Mouse (Mus musculus): ENCODE measurements at regions not wholly inside any gene's neighbourhood (a gene's known extent, or its start where the extent isn't known, plus 50 kb on each side); places are given as distances from the start of the nearest gene placed in this dataset.

DNA sequence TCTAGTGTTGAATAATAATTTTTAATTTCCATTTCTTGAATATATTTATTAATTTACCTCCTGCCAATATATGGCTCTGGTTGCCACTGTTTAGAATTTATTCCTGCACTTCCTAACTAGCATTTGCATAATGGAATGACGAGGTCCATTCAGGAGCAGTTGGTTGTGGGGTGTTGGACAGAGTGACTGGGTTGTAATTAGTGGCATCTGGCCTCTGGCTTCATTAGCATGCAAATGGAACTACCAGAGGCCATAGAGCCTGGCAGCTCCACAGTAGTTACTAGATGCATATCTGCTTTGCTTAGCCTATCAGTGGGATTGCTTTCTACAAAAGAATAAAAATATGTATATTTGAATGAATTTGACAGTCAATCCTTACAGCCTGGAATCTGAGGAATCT, 1099.6 kb upstream of the Cdh8 start:
- peak; percentile 4 for DNase-seq

DNA sequence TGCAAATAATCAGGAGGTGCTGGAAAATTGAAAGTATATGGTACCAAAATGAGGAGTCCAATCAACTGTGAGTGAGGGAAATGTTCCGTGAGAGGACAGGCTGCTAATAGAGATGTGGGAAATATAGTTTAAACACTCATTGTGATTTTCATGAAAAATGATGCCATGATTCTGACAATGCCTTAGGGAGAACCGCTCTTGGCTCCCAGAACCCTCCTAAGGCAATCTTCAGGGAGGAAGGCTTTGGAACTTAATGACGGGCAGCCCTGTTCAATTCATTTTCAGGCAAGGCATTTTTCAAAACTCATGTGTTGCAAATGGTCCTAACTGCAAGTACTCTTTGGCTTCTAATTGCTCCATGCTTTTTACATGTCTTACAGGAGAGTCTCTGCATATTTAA, 1098.9 kb upstream of the Cdh8 start:
- no peak for DNase-seq

DNA sequence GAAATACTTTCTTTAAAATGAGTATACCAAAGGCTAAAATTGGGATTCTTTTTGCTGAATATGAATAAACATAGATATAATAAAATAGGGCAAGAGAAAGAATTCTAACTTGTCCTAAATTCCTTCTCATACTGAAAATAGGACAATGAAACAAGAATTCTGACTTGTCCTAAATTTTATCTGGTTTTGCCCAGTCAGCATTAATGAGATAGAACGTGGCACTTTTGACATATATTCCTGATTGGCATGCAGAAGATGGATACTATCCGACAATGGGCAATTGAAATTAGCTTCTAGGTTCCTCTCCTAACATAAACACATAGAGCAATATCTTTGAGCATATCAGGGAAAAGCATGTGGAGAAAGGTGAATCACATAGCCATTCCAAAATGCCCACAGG, 1090.2 kb upstream of the Cdh8 start:
- no peak for DNase-seq

DNA sequence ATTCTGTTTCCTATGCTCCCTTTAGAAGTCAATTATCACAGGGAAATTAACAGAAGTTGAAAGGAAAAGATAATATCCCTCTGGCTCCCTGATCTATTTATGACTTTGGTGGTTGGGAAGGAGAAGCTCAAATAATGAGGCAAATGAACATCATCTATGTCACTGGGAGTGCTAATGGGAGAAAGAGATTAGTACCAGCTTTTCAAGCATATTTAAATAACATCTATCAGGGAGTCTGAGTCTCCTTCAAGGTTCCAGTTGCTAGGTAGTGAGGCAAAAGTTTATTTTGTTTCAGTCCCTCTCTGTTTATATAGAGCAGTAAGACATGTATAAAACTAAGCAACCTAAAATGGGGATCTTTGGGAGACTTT, 1084.1 kb upstream of the Cdh8 start:
- DNase-seq: no peak

DNA sequence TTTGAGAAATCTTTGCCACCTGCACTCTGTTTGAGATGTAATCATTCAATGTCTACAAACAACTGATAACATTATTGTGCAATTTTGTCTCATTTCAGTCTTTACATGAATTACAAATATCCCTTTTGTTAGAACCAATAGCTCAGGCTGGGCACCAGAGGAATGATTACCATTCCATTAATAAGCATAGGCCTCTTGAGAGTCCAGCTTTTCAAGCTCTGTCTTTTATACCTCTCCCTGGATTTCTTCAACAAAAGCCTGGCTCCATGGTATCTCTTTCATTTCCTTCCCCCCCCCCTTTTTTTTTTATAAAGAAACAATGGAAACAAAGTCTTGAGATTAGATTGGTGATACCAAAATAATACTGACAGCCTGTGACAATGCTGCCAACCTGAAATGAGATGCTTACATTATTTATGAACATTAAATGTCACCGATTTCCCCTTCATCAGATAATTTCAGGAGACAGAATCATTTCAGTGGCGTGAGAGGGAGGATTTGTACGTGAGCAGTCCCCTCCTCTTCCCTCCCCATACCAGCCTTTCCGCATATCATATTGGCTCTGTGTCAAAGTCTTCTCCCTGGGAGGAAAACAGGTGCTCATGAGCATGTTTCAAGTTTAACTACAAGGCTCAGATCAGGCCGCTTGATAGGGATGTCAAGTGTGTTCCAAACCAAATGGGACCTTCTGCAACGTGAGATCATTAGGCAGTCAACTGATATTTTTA, 1083.5 kb upstream of the Cdh8 start:
- DNase-seq: no peak

DNA sequence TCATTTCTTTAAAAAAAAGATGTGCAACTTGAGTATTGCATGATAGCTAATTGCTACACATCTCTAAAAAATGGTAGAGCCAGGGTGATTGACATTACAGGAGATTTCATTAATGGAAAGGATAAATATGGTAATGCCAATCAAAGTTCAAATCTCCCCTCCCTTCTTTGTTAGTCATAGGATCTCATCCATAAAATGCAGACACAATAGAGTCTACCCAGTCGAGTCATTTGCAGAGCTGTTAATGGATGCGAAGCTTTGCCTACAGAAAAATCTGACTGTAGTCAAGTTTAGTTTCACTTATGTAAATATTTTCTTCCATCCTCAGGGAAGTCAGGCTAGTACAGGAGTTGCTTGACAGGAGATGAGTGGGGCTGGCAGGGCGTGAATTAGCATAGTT, 1078.2 kb upstream of the Cdh8 start:
- no peak for DNase-seq

DNA sequence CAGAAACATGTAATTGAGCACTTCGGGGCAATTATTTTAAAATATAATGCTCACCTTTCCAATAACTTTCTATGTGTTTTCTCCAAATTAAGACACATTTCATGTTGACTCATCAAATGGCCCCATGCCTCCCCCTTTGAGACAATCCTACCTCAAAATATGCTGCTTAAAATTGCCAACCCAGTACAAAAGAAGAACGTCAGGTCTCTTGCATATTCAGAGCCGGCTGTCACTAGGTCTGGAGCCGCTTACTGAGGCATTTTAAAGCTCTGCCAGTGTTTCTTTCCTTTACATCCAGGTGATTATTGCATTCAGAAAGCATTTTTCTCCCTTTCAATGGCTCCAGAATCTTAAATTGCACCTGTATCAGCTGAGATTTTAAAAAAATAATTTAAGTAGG, 1059.7 kb upstream of the Cdh8 start:
- no peak for DNase-seq

DNA sequence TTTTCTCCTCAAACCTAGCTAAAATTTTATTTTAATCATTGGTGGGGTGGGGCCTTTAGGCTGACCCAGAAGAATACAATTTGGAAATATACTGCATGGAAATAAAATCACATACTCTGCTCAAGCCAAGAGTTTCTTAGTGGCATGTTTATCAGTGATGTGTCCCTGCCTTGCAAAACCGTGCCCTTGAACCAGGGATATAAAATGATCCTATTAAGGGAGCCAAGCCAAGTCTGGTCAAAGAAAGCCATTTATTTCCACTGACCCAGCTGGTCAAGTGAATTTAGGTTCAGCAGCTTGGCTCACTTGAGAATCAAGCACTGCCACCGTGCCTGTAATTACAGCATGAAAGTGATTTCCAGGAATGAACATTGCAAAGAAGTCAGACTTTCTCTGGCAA, 1035.0 kb upstream of the Cdh8 start:
- DNase-seq: no peak

DNA sequence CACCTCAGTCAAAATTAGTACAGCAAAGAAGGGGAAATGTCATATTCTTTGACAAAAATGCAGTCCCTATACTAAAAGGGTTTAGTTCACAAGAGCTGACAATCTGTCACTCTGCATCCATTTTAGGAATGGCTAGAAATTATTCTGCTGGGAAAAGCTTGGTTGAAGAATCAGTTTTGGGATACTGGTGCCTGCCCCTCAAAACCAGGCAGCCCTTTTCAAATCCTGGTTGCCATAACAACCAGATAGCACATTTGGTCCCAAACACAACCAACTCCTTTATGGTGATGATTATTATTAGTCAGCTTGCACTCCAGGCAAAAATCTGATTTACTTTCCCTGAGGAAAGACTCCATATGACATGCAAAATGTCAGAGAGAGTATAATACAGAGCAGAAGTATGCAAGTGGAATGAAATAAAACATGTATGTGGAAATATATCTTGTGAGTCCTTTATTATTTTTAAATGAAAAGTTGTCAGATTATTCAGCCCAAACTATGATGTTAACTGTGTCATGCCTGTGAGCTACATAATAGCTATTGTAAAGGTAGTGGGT, 1034.2 kb upstream of the Cdh8 start:
- no peak for DNase-seq

DNA sequence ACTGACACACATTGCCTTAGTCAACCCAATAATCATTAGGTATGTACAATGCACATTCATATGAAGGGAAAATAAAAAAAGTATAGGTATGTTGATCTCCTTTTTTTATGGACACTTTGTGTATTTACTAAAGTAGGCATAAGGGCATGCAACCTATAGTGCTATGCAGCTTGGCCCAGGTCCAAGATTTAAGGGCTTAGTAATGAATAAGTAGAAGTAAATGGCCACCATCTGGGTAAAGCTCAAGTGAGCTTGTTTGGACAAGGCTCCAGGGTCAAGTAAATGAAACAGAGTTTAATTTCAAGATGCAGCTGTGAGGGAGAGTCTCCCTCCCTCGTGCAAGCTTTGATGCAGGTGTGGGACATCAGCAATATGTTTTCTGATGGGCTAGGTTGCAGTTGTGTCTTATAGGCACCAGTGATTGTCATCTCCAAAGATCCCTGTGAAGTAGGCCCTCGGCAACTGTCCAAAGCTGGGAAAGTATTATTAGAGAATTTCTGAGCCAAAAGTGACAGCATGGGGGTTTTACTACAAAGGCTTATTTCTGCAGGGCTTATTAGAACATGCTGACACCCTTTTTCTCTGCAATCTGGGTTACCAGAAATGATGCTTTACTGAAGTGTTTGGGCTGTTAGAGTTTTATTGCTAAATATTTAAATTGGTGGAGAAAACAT, 1030.5 kb upstream of the Cdh8 start:
- DNase-seq: no peak

Data from cerebellum, adult 9-11 months (tissue).